In the genomic region with DNA sequence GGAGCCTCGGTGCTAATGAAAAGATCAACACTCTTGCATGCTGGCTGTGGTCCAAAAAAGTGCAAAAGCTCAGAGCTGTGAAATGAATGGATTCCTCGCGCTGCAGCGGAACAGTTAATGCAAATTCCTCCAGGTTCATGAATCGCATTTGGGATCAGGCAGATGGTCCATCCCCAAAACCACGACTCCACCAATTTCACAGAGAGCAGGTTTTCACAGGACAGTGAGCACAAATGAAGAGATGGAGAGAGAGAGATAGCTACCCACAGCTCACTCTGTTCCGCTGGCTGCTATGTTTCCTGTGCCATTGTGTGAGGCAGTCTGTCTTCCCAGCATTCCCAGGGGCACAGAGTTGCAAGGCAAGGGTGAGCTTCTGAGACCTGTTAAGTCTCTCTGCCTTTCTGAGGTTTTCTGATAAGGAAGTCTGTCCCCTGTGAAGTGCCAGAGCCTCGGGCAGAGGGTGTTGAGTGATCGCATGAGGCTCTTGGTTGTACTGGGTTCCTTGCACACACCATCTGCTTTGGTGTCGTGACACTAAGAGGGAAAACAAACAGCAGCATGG, we compare ENCODE assay signal across 8 mouse cellular contexts.
A peak's percentile ranks its signal among the peaks of the same experiment; 100 is the strongest.
DNase-seq lines count a peak whose midpoint lies in the region; ATAC-seq and TF ChIP-seq lines count a peak whose summit lies in the region.

No protein-coding gene starts in this region.

- H3K9ac ChIP-seq in kidney, embryonic 14.5 days (ENCODE audit: low read depth, low read length) = no peak overlapping the region
- no peak overlapping the region; the same call in 1 of the 2 replicates for H3K9ac ChIP-seq in midbrain, embryonic 14.5 days (replicated peaks; ENCODE audit: low read length)
- no peak overlapping the region for H3K9ac ChIP-seq in liver, postnatal 0 days (replicated peaks)

- H3K27me3 ChIP-seq in kidney, embryonic 14.5 days (ENCODE audit: control insufficient read depth, insufficient read depth, low read length) = no peaks in the 10 kb centered on the region
- H3K27me3 ChIP-seq in midbrain, embryonic 14.5 days (ENCODE audit: control insufficient read depth, insufficient read depth, low read length) = no peaks in the 10 kb centered on the region
- no peaks in the 10 kb centered on the region for H3K27me3 ChIP-seq in liver, postnatal 0 days (ENCODE audit: insufficient read depth, low read length)
- no peaks in the 10 kb centered on the region; the same call in 1 of the 2 replicates for H3K27me3 ChIP-seq in cerebellum, adult 2 months (ENCODE audit: control insufficient read depth, insufficient read depth, low read length)

- H3K4me2 ChIP-seq in kidney, embryonic 14.5 days (replicated peaks; ENCODE audit: low read depth, low read length) = peak overlapping the region; percentile 17; the same call in 1 of the 2 replicates
- peak overlapping the region; percentile 43 for H3K4me2 ChIP-seq in midbrain, embryonic 14.5 days (ENCODE audit: low read length)
- H3K4me2 ChIP-seq in liver, postnatal 0 days (ENCODE audit: low read depth, low read length) = no peak overlapping the region

- no peak for TF ChIP-seq POLR2A in cerebellum, adult 2 months (IDR thresholded peaks at IDR 0.05; ENCODE audit: borderline replicate concordance, insufficient read depth, low read length)

- TF ChIP-seq EP300 in liver, postnatal 0 days (IDR thresholded peaks at IDR 0.05; ENCODE audit: low read depth) = no peak

- H3K4me3 ChIP-seq in kidney, embryonic 14.5 days (ENCODE audit: low read length) = no peak overlapping the region
- 0 out of 2 replicates have a peak overlapping the region, but pooled peaks have one; percentile 9 for H3K4me3 ChIP-seq in midbrain, embryonic 14.5 days (replicated peaks; ENCODE audit: low read depth, low read length)
- no peak overlapping the region for H3K4me3 ChIP-seq in liver, postnatal 0 days (ENCODE audit: low read depth, low read length)
- no peak overlapping the region for H3K4me3 ChIP-seq in cerebellum, adult 2 months (replicated peaks; ENCODE audit: insufficient read depth, low read depth, low read length)

- WGBS in kidney, embryonic 14.5 days = 34% methylated on average over 10 of the region's 10 CpGs
- 8% methylated on average over 10 of the region's 10 CpGs for WGBS in midbrain, embryonic 14.5 days
- WGBS in liver, postnatal 0 days (ENCODE audit: insufficient replicate concordance) = 34% methylated on average over 10 of the region's 10 CpGs
- WGBS in cerebellum, adult 2 months = 14% methylated on average over 10 of the region's 10 CpGs

- H3K36me3 ChIP-seq in kidney, embryonic 14.5 days (ENCODE audit: control insufficient read depth, insufficient read depth, low read length) = no peaks in the 10 kb centered on the region
- H3K36me3 ChIP-seq in midbrain, embryonic 14.5 days (ENCODE audit: control insufficient read depth, insufficient read depth, low read length) = no peaks in the 10 kb centered on the region
- H3K36me3 ChIP-seq in liver, postnatal 0 days (replicated peaks; ENCODE audit: insufficient read depth, low read length) = no peaks in the 10 kb centered on the region

- no peak for ATAC-seq in kidney, embryonic 14.5 days (ENCODE audit: low FRiP score, low TSS enrichment)
- peak; percentile 58 to 73 for ATAC-seq in hematopoietic stem cell, adult 5-6 weeks (replicated peaks in 1 of 2; ENCODE audit: insufficient read depth in 1 of 2, low FRiP score in 2 of 2, low TSS enrichment in 1 of 2, low read depth in 1 of 2, poor library complexity in 2 of 2, severe bottlenecking in 2 of 2)
- ATAC-seq in midbrain, embryonic 14.5 days (ENCODE audit: low FRiP score, low TSS enrichment) = peak; percentile 55; the same call in 1 of the 2 replicates
- ATAC-seq in liver, postnatal 0 days = no peak

- no peak for TF ChIP-seq CTCF in liver, postnatal 0 days (IDR thresholded peaks at IDR 0.05; ENCODE audit: low read depth)
- TF ChIP-seq CTCF in cerebellum, adult 2 months (IDR thresholded peaks at IDR 0.05; ENCODE audit: borderline replicate concordance, insufficient read depth, low read depth, low read length) = no peak

- peaks cover 9% of the 10 kb centered on the region; the same call in 1 of the 2 replicates for H3K4me1 ChIP-seq in kidney, embryonic 14.5 days (ENCODE audit: control insufficient read depth, insufficient read depth, low read length)
- peaks cover 30% of the 10 kb centered on the region for H3K4me1 ChIP-seq in midbrain, embryonic 14.5 days (ENCODE audit: control insufficient read depth, insufficient read depth, low read length)
- no peaks in the 10 kb centered on the region for H3K4me1 ChIP-seq in liver, postnatal 0 days (ENCODE audit: insufficient read depth)
- no peaks in the 10 kb centered on the region for H3K4me1 ChIP-seq in cerebellum, adult 2 months (ENCODE audit: control insufficient read depth, insufficient read depth, low read length)

- H3K9me3 ChIP-seq in kidney, embryonic 14.5 days (ENCODE audit: control insufficient read depth, low read length) = no peaks in the 10 kb centered on the region
- H3K9me3 ChIP-seq in midbrain, embryonic 14.5 days (ENCODE audit: control insufficient read depth, low read length) = no peaks in the 10 kb centered on the region
- H3K9me3 ChIP-seq in liver, postnatal 0 days (ENCODE audit: low read length) = no peaks in the 10 kb centered on the region

- H3K27ac ChIP-seq in kidney, embryonic 14.5 days (ENCODE audit: low read depth, low read length) = peak overlapping the region; percentile 24; the same call in 1 of the 2 replicates
- H3K27ac ChIP-seq in midbrain, embryonic 14.5 days (replicated peaks; ENCODE audit: low read depth, low read length) = peak overlapping the region; percentile 77
- H3K27ac ChIP-seq in liver, postnatal 0 days (ENCODE audit: low read depth) = no peak overlapping the region
- H3K27ac ChIP-seq in cerebellum, adult 2 months (ENCODE audit: insufficient read depth, low read length) = no peak overlapping the region

- no peak for DNase-seq in kidney, adult 9 months
- peak; percentile 39 for DNase-seq in embryo, embryonic 10 days (ENCODE audit: low spot score)
- DNase-seq in midbrain, embryonic 14.5 days = peak; percentile 81
- no peak for DNase-seq in liver, postnatal 0 days
- no peak for DNase-seq in cerebellum, adult 2 months
- no peak for DNase-seq in liver

Comparison
In these comparisons a context has a peak if more than half of its experiments do, and no peak if none do; other contexts are left out.
1. ATAC-seq: peak in hematopoietic stem cell, adult 5-6 weeks (2 of 2) and midbrain, embryonic 14.5 days (single experiment); none in kidney, embryonic 14.5 days (single experiment) and liver, postnatal 0 days (single experiment).
2. H3K27ac ChIP-seq: peak in kidney, embryonic 14.5 days (single experiment) and midbrain, embryonic 14.5 days (single experiment); none in liver, postnatal 0 days (single experiment) and cerebellum, adult 2 months (single experiment).
3. DNase-seq: peak in embryo, embryonic 10 days (single experiment) and midbrain, embryonic 14.5 days (single experiment); none in kidney, adult 9 months (single experiment), liver, postnatal 0 days (single experiment), cerebellum, adult 2 months (0 of 2) and liver (single experiment).